Mouse (Mus musculus): ENCODE measurements around the gene Vmn2r9.
"Not testable (repeated sequence)": the region's sequence is repeated elsewhere in the genome, so short reads cannot be mapped to it uniquely, and the experiment has no call there.

Gene Vmn2r9

GRCm38 (mm10) chr5:108852501-108852900 is at the start of gene Vmn2r9:
Gene Vmn2r9 (minus strand): TSS chr5:108852601.
- DNase-seq (ENCODE audit: low spot score in 2 of 2) = not testable (repeated sequence)

DNA sequence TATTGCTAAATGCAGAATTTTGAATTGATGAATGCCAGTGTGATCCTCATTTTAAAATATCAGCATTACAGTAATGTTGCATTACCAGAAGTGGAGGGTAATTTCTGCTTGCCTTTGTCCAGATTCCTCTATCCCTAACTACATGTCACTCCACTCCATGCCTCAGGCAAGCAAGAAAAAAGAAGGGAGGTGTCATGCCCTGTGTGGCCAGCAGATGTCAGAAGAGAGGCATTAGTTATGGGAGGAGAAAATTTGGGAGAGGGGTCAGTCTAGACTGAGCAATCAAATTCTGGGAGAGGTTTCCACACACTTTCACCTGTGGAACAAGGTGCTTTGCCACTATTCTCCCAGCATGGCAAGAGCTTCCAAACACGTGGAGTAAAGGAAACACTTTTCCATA is 14.3 kb upstream of the Vmn2r9 start:
- peak in 1 of 2 experiments; percentile 59 for DNase-seq (ENCODE audit: low spot score in 2 of 2)

DNA sequence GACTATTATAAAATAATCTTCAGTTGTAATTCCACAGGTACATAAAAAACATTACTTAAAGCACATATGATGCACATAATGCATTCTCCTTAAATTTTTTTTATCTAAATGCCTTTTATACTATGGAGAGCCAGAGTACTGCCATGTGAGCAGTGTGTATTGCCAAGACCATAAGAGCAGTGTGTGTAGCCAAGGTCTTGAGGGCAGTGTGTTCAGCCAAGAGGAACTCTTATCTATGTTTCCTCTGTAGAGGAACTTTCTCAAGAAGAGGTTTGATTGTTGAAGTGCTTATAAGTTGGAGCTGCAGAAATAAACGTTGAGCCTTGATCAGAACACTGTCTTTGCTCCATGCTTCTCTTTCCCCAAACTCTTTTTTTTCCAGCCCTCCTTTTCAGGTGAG is 2.9 kb downstream of the Vmn2r9 start:
- DNase-seq (ENCODE audit: low spot score in 2 of 2) = no peak

DNA sequence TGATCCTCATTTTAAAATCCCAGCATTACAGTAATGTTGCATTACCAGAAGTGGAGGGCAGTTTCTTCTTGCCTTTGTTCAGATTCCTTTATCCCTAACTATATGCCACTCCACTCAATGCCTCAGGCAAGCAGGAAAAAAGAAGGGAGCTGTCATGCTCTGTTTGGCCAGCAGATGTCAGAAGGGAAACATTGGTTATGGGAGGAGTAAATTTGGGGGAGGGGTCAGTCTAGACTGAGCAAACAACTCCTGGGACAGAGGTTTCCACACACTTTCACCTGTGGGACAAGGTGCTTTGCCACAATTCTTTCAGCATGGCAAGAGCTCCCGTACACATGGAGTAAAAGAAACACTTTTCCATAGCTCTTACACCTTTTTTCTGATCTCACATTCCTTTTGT is 16.2 kb downstream of the Vmn2r9 start:
- DNase-seq (ENCODE audit: low spot score in 2 of 2) = no peak

DNA sequence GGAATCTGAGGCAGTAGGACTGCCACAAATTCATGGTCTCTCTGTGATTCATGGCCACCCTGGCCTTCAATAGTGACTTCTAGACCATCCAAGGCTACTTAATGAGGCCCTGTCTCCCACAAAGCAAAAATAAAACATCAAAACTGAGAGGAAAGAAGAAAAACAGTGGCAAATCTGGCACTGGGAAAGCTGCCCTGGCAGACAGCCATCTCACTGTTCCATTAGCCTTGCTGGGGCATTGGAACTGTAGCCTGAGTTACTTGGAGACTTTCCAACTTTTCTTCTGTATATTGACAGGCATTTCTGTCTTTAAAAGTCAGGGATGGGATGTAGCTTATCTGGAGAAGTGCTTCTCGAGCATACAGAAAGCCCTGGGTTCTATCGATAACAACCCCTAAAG is 29.1 kb downstream of the Vmn2r9 start:
- DNase-seq (ENCODE audit: low spot score in 2 of 2) = peak; percentile 20 to 59

DNA sequence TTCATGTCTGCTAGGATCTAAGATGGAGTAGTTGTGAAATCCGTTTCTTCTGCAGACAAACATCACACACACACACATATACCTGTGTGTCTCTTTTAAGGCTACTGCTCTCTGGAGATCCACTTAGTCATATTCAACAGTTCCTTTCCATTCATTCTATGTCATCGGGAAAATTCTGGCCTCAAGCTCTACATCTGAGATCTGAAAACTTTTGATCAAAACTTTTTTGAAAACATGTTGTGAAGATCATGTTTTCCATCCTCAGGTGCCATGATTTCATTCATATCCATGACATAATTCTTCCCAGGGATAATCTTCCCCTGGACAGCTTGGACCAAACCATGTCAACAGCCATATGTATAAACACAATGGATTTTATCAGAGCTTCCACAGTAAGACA is 43.7 kb downstream of the Vmn2r9 start, which contains the start of gene Vmn2r8:
Gene Vmn2r8 (minus strand): TSS at position 101 of the 400 bp plus-strand sequence.
- not testable (repeated sequence) for DNase-seq (ENCODE audit: low spot score in 2 of 2)

GRCm38 (mm10) chr5:108803646-108804045 is 48.8 kb downstream of the Vmn2r9 start:
- peak in 1 of 2 experiments; percentile 18 for DNase-seq (ENCODE audit: low spot score in 2 of 2)

DNA sequence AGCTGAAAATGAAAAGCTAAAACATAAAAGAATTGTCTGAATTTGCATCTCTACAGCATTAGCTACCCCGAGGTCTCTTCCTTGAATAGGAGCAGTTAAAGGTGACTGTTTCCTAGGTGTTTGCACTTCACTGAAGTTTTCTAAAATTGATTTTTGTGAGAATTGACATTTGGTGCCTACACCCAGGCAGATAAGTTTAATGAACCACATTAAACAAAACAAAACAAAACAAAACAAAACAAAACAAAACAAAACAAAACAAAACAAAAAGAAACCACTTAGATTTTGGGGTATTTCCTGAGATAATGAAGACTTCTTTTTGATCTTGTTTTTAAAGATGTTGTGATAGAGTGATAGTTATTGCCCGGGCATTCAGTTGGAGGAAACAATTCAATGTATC is 57.1 kb downstream of the Vmn2r9 start, which contains the start of gene Tmed11:
Gene Tmed11 (minus strand): TSS at position 101 of the 400 bp plus-strand sequence.
- not testable (repeated sequence) for DNase-seq (ENCODE audit: low spot score in 2 of 2)

DNA sequence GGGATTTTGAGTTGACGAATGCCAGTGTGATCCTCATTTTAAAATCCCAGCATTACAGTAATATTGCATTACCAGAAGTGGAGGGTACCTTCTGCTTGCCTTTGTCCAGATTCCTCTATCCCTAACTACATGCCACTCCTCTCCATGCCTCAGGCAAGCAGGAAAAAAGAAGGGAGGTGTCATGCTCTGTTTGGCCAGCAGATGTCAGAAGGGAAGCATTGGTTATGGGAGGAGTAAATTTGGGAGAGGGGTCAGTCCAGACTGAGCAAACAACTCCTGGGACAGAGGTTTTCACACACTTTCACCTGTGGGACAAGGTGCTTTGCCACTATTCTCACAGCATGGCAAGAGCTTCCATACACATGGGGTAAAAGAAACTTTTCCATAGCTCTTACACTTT is 62.0 kb downstream of the Vmn2r9 start:
- peak in 1 of 2 experiments; percentile 61 for DNase-seq (ENCODE audit: low spot score in 2 of 2)

All from urinary bladder, postnatal 4 days (tissue).